Mouse (Mus musculus) common myeloid progenitor, adult 5-6 weeks (primary cell): ENCODE results near the gene Tacc2. TPM values are rescaled to one million over a fixed set of nuclear protein-coding genes. Genes with fewer than 3 reads are reported as not detected.
"Not testable (repeated sequence)": the region's sequence is repeated elsewhere in the genome, so short reads cannot be mapped to it uniquely, and the experiment has no call there.

Experiments used
- ATAC-seq: replicated peaks from 2 replicates; pipeline ENCODE4 v1.8.0; 2016; ENCODE audit warnings: low read depth, mild to moderate bottlenecking, moderate TSS enrichment, inconsistent platforms; ENCODE audit not compliant: poor library complexity, severe bottlenecking
- total RNA-seq: library from RNA; stranded (forward); fragments of 200-1000, 187-1606 nt; gene quantifications from 2 replicates; pipeline ENCODE4 v1.2.3, GENCODE M21; 2017

Tacc2 gene
- 2.4 and 3.6 TPM in 2 replicates for total RNA-seq

DNA sequence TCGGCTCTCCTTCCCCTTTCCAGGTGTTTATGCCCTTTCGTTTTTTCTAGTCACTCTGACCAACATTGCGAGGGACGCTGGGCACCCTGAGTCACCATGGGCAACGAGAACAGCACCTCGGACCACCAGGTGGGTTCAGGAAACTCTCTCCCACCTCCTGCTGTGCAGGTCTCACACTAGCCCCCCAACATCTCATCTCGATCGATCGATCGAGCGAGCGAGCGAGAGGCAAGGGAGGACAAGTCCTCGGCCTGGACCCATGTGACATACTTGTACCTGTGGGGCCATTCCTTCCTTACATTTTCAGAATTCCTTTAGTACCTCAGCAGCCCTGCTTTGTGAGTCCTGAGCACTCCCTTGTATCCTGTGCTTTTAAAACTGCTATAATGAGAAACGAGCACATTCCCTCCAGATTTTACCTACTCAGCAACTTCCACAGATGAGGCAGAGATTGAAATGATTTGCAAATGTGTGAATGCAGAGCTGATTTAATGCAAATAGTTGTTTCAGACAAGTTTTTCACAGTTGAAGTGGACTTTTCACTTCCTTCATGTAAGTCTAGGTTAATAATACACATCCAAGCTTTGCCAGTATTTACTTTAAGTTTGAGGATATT is at the start of gene Tacc2:
Tacc2 (plus strand) TSS at position 51 of the 616 bp plus-strand sequence.
- no peak for ATAC-seq

DNA sequence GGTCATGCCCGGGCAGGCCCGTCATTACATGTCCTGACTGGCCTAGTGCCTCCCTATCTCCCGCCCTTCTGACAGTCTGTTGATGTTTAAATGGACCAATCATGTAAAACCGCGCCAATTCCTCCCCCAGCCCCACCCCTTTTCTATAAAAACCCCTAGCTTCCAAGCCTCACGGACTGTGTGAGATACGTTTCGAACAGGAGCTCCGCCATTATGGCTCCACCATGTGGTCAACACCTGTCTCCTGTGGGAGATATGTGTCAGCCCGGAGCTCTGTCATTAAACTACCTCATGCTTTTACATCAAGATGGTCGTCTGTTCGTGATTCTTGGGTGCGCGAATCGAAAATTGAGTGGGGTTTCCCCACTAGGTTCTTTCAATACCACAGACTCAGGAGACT is 46.1 kb upstream of the Tacc2 start:
- ATAC-seq, result not testable (repeated sequence)

DNA sequence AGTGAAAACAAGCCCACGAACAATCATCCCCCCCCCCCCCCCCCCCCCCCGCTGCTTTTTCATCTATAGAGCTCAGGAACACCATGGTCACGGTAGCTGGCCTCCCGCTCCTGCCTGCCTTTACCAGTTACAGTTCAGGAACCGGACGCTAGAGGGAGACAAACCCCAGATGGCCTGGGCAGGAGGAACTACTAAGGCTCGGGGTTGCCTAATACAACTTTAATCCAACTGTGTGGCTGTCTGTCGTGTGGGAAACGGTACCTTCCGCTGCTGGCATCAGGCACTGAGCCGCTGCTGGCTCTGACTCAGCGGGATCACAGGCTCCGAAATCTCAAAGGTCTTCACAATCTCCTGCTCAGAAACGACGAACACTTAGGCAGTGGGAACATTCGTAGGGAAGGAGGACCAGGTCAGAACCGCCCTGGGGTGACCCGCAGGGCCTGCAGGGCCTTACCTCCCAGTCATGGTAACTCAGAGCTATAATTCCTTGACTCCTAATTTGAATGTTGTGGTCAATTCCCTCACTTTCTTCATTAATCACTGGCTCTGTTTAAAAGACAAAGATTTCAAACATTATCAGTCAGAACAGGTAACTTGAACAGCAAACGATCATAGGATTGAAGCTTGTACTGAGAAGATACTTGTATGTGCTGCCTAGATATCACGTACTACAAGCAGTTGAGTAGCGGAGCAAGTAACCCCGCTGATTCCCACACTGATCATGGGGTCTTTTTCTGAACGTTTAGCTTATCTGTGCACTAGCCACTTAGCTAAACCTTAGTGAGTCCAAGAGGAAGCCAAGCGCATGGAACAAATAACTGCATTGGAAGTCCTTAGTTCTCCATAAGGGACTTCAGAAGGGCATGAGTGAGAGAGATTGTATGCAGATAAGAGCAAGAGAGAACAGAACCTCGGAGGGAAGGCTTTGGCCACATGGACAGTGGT is 43.6 kb upstream of the Tacc2 start:
- peak; percentile 99 for ATAC-seq

DNA sequence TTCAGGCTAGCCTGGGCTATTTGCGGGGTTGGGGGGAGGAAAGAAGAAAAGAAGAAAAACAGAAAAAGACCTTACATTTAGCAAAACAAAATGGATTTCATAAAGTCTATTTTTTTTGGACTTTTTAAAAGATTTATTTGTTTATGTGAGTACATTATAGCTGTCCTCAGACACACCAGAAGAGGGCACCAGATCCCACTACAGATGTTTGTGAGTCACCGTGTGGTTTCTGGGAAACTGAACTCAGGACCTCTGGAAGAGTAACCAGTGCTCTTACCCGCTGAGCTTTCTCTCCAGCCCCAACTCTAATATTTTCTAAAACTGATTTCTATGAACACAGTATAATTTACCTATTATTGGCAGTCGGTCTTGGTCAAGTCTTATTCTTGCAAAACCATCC is 42.1 kb upstream of the Tacc2 start:
- no peak for ATAC-seq

DNA sequence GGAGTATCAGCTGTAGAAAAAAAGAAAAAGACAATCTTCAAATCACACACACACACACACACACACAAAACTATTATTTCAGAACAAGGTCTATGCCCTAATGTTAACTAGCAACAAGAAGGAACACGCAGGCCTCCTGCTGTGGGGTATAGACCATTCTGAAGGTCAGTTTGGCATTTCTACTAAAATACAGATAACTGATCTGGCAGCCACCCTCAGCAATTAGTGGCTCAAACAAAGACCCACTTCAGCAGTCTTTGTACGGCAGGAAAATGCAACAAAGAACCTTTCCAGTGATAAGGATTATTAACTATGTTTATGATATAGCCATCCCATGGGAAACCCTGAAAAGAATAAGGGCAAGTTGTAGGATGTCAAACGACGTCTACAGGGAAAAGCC is 40.2 kb upstream of the Tacc2 start:
- ATAC-seq, result no peak

DNA sequence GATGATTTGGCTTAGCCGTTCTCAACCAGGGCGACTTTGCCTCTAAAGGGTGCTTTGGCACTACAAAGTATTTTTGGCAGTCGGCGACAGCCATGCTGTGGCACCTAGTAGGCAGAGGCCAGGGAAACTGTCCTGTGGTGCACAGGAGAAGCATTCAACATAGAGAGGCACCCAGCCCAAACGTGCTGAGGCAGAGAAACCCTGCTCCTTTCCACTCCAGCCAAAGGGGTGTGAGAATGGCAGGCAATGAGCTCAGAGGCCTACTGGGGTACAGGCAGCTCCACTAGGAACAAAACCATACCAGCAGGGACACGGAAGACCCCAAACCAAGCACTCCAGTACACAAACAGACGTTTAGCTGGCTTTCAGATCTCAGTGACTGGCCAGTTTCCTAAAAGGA is 37.1 kb upstream of the Tacc2 start:
- ATAC-seq, result no peak

DNA sequence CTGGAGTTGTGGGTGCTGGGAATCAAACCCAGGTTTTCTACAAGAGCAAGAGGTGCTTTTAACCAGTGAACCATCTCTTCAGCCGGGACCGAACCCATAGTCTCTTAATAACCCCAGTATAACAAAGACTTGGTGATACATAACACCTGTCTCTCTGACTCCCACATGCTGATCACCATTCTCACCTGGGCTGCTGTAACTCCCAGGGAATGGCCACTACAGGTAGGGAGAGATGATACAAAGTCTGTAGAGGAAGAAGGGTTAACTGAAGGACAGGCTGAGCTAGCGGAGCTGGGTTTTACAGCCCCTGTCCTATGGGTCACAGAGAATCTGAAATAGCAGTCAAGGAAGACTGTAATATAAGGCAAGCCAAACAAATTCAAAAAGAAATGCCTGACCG is 34.1 kb upstream of the Tacc2 start:
- ATAC-seq, result no peak

DNA sequence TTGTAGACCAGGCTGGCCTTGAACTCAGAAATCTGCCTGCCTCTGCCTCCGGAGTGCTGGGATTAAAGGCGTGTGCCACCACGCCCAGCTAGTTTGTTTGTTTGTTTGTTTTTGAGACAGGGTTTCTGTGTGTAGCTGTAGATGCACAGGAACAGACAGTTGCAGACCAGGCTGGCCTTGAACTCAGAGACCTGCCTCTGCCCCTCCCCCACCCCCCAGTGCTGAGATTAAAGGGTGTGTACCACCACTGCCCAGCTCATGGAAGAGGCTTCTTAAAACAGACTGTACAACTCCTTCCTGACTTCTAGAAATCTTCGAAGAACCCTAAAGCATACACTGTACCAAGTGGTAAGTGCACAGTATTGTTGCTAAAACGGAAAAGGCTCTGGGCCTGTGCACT is 31.8 kb upstream of the Tacc2 start:
- ATAC-seq, result no peak

DNA sequence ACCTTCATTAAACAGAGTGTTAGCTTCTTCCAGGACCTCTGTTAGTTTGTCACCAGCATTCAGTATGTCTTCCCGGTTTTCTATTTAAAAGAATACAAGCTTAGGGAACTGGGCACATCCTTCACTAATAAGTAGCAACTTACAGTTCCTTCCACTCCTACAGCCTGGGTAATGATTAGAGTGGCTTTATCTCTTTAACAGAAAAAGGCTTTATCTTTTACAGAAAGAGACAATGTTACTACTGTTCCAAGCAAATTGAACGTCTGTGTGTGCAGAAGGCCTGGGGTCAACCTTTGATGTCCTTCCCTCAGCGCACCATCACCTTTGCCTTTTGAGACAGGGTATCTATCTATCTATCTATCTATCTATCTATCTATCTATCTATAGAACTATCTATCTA is 31.3 kb upstream of the Tacc2 start:
- no peak for ATAC-seq

DNA sequence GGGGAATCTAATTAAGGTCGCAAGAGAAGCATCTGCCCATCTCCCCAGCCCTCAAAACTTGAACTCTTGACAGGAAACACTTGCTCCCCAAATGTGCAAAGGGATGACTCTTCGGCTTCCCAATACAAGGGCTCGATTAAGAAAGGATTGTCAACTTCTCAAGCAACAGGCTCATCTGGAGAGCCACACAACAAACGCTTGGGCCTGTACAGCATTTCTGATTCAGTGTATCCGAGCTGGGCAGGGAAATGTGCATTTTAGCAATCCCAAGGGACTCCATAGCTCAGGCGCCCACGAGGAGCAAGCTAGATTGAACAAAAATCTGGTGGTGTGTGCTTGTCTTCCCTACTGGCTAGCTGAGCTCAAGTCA is 30.8 kb upstream of the Tacc2 start:
- ATAC-seq, result no peak

DNA sequence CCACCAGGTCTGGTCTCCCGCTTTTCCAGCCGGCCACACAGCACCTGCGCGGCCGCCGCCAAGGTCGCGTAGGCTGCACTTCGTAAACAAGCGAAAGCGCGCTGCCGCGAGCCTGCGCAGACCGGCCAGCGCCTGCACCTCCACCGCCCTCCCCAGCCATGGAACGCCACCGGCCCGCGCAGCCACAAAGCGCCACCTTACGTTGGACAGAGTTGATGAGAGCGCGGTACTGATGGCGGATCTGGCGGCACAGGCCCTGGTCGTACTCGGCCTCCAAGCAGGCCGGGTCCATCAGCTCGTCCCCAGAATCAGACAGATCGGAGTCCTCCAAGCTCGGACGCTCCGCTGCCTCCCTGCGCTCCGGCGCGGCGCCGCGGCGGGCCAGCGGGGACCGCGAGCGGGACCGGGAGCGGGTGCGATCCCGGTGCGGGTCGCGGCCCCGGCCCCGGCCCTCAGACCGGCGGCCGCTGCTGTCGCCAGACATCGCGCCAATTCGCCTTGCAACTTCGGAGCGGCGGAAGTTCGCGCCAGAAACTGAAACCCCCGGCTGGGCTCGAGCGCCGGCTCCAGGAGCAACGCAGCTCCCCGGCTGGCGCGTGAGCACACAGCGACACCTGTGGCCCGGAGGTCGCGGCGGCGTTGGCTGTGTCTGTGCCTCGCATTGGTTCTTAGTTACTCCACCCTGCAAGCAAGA is 30.3 kb upstream of the Tacc2 start:
- ATAC-seq, result peak; percentile 94

DNA sequence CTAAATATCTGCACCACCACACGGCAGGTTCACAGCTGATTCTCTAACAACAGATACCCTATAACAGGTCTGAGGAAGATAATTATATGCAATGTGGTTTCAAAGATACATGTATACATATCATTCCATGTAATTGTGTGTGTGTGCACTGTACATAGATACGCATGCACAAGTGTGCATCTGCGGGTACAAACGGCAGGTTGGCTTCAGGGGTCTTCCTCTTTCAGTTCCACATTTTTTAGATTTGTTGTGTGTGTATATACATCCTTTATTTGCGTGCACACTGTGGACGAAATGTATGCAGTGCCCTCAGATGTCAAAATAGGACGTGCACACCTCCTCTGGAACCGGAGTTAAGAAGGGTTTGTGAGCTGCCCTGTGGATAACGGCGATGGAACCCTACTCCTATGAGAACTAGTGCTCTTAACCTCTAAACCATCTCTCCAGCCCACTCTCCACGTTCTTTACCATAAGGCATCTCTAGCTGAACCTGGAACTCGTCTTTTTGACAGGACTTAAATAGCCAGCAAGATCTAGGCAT is 29.5 kb upstream of the Tacc2 start:
- peak; percentile 60 for ATAC-seq

DNA sequence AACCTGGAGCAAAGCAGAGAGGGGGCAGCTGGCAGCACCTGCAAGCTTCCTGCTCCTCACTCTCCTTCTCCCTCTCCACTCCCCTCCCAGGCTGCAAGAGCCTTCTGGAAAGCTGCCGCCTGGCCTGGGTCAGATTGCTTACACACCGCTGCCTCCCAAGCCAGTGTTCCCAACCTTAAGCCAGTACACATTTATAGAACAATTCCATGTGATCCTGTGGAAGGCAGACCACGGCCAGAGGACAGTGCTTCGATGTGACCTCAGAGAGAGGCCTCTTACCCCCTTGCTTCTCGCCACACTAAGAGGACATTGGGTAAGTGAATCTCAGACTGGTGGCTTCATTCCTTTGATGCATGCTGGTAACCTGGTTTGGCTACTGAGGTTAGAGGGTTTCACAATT is 24.5 kb upstream of the Tacc2 start:
- ATAC-seq, result no peak

DNA sequence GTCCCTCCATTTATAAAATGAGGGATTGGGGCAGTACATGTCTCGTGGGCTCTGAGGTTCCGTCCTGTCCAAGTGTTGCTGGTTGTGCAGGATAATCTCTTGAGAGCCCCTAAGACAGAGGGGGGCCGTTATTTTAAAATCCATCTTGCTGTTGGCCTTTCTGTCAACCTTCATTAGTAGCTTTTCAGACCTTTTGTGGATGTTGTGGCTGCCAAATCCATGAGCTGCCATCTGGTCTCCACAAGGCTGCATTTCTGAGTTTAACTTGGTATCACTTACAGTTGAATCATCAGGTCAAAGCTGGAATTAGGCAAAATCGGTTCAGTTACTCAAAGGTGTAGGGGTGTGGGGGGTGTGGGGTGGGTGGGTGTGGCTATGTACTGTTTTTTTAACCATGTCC is 23.9 kb upstream of the Tacc2 start:
- no peak for ATAC-seq

DNA sequence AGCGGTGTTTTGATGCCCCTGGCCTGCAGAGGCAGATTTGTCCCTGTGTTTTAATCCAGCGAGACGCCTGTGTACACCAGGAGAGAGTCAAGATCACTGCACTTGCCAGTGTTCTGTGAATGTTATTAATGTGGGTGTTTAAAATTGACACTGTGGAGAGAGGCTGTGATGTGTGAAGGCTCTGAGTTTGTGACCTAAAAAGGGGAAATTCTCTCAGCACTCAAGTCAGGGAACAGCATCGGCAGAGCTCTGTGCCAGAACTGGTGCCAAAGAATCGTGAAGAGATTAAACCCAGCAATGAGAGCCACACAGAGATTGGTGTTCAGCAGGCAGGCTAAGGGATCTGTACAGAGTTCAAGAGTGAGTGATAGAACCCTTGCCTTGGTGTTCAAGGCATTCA is 21.6 kb upstream of the Tacc2 start:
- ATAC-seq, result no peak

DNA sequence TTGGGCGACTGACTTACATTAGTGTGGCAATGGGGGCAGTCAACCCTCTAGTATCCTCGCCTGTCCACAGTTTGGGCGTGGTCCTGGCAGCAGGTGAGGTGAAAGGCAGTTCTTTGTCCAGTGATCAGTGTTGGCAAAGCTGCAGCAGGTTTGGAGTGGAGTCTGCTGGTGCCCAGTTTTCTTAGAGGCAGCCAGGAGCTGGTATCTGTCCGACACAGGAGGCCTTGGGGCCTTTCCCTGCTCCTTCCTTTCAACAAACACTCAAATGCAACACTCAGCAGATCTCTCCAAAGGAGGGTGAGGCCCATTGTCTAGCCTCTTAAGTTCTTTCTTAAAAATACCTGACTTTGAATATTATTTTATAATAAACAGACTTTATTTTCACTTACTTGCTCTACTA is 18.6 kb upstream of the Tacc2 start:
- no peak for ATAC-seq

DNA sequence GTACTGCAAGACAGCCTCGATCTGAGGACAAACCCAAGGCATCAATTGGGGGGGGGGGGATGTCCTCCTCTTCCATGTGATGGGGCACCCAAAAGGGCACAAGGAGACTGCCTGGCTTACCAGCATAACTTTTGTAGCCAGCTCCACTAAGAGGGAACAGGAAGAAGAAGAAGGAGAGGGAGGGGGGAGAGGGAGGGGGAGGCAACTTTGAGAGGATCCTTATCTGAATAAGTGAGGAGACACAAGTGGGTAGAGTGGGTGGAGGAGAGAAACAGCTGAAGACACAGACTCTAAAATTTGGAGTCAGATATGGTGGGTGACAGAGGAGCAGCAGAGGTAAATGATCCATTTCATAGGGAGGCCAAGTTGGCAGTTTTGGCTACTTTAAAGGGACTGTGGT is 16.3 kb upstream of the Tacc2 start:
- peak; percentile 65 for ATAC-seq

DNA sequence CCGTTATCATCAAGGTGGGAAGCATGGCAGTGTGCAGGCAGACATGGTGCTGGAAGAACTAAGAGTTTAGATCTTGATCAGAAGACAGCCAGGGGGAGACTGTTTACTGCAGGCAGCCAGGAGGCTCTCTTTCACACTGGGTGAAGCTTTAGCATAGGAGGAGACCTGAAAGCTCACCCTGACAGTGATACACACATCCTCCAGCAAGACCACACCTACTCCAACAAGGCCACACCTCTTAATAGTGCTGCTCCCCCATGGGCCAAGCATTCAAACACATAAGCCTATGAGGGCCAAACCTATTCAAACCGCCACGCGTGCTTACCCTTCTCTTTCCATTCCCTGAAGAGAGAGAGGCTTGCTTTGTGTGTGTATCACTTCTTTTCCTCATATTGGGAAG is 14.0 kb upstream of the Tacc2 start:
- no peak for ATAC-seq

DNA sequence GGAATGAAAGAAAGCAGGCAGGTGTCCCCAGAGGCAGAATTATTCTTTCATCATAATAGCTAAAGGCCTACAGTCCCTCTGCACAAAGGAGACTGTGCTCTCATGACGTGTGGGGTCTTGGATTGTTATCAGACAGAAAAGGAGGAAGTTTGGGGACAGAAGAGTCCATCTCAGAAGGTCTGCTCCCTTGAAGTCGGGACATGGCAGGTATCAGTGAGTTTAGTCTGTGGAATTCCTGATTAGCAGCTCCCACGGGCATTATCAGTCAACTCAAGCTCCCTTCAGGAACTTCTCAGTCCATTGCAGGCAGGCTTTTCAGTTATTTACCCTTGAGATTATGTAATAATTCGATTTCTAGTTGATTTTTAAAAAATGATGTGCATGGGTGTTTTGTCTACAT is 13.4 kb upstream of the Tacc2 start:
- no peak for ATAC-seq

DNA sequence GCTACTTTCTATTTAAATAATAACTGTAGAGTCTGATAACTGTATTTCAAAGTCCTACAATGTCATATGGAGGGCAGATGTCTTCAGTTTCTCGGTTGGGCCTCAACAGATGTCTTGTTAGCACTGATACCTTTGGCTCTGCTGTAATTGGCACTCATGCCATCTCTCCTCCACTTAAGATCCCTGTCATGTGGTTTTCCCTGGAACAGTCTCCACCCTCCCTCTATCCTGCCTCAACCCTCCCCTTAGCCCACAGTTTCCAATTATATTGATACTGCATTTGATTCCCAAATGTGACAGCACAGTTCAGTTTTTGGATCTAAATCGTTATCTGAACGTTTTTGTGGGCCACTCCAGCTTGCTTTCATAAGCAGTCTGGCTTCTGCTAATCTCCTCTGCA is 12.6 kb upstream of the Tacc2 start:
- no peak for ATAC-seq
